ENCODE assay signal across 10 mouse cellular contexts in the genomic region with DNA sequence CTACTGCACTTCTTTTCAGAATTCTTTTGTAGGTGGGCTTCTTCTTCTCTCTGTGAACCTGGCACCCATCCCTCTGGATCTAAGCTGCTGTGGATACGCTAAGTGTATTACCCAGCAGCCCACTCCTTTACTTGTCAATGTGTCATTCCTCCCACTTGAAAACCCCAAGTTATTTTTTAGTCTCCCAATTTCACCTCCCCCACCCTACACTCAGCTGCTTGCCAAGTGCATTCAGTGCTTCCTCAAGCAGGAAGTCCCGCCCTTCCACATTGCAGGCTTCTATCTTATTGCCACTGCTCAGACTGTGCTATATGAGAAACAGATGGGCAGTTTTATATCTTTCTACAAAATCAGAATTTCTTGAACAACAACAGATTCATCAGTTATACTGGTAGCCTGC. TPM values are rescaled to one million over a fixed set of nuclear protein-coding genes. Genes with fewer than 3 reads are reported as not detected.
A peak's percentile ranks its signal among the peaks of the same experiment; 100 is the strongest.
DNase-seq lines count a peak whose midpoint lies in the region; ATAC-seq and TF ChIP-seq lines count a peak whose summit lies in the region.
"Had no signal": no experiment of that assay in that cellular context is flagged by ENCODE, and none has a peak within 500 bp of the region (broad histone marks: within the 10 kb centered on the region; RNA-seq: fewer than 3 reads in every experiment).

No protein-coding gene starts in this region.

- no peak for TF ChIP-seq CTCF in CH12.LX (conservative IDR thresholded peaks at IDR 0.05 in 1 of 2, IDR thresholded peaks at IDR 0.05 in 1 of 2; ENCODE audit: low read depth in 2 of 2, low read length in 2 of 2)

- in situ Hi-C loops in CH12.LX (cut with MboI; ENCODE audit: low pct_ligation_motif_present, low pct_unique_long_range_greater_than_20kb, low sequenced_read_pairs) = no loop called here

- 0 out of 2 replicates have a peak, but pooled peaks cover 7% of the 10 kb centered on the region for H3K27me3 ChIP-seq in forebrain, embryonic 14.5 days (replicated peaks; ENCODE audit: control insufficient read depth, insufficient read depth, low read length)
- H3K27me3 ChIP-seq in forebrain, embryonic 15.5 days = peaks cover 3% of the 10 kb centered on the region; the same call in 1 of the 2 replicates
- no peaks in the 10 kb centered on the region for H3K27me3 ChIP-seq in CH12.LX (replicated peaks)
- H3K27me3 ChIP-seq in limb, embryonic 13.5 days = peaks cover 49% of the 10 kb centered on the region
- peaks cover 98% of the 10 kb centered on the region for H3K27me3 ChIP-seq in hindbrain, embryonic 10.5 days (ENCODE audit: insufficient read depth, poor library complexity, severe bottlenecking)

- no peaks in the 10 kb centered on the region for H3K36me3 ChIP-seq in forebrain, embryonic 14.5 days (ENCODE audit: control insufficient read depth, insufficient read depth, low read length)
- H3K36me3 ChIP-seq in forebrain, embryonic 15.5 days = no peaks in the 10 kb centered on the region
- H3K36me3 ChIP-seq in CH12.LX (replicated peaks in 1 of 2; ENCODE audit: control insufficient read depth in 1 of 2, insufficient read depth in 1 of 2, low read length in 1 of 2) = no peaks in the 10 kb centered on the region
- H3K36me3 ChIP-seq in limb, embryonic 13.5 days = no peaks in the 10 kb centered on the region
- no peaks in the 10 kb centered on the region for H3K36me3 ChIP-seq in hindbrain, embryonic 10.5 days
- H3K36me3 ChIP-seq: embryonic facial prominence, embryonic 15.5 days; neural tube, embryonic 13.5 days had no signal

- H3K79me2 ChIP-seq in CH12.LX (replicated peaks; ENCODE audit: control insufficient read depth, extremely low read depth, insufficient read depth, poor library complexity, severe bottlenecking) = peaks cover 4% of the 10 kb centered on the region; the same call in 1 of the 2 replicates

- dilution Hi-C loops in CH12.LX (cut with MboI; ENCODE audit: extremely low pct_ligation_motif_present, extremely low pct_unique_long_range_greater_than_20kb, low sequenced_read_pairs) = no loop called here

- no peak overlapping the region for H3K9ac ChIP-seq in forebrain, embryonic 14.5 days (ENCODE audit: low read length)
- no peak overlapping the region for H3K9ac ChIP-seq in forebrain, embryonic 15.5 days (replicated peaks)
- no peak overlapping the region for H3K9ac ChIP-seq in CH12.LX (ENCODE audit: insufficient read depth, low read depth)
- no peak overlapping the region for H3K9ac ChIP-seq in limb, embryonic 13.5 days
- H3K9ac ChIP-seq: embryonic facial prominence, embryonic 15.5 days; neural tube, embryonic 13.5 days had no signal

- DNase-seq in forebrain, embryonic 14.5 days (ENCODE audit: low spot score) = peak; percentile 20
- DNase-seq in CH12.LX (ENCODE audit: extremely low read depth) = peak; percentile 41
- peak; percentile 39 to 45 for DNase-seq in heart, adult 9 months (ENCODE audit: low spot score in 2 of 2)
- no peak for DNase-seq in hindbrain, embryonic 10.5 days (ENCODE audit: low spot score)
- DNase-seq in thymus, postnatal 14 days = no peak
- DNase-seq in c-Kit-positive CD71-positive TER-119-positive erythroid progenitor cells, embryonic 14.5 days (ENCODE audit: low spot score) = no peak

- TF ChIP-seq RAD21 in CH12.LX (IDR thresholded peaks at IDR 0.05; ENCODE audit: low read depth, low read length) = no peak

- H3K4me1 ChIP-seq in forebrain, embryonic 14.5 days (ENCODE audit: control insufficient read depth, insufficient read depth, low read length) = no peaks in the 10 kb centered on the region
- H3K4me1 ChIP-seq in forebrain, embryonic 15.5 days = no peaks in the 10 kb centered on the region
- H3K4me1 ChIP-seq in CH12.LX (ENCODE audit: control insufficient read depth in 1 of 2, insufficient read depth in 2 of 2) = peaks cover 11 to 53% of the 10 kb centered on the region in 2 experiments
- peaks cover 11% of the 10 kb centered on the region; the same call in 1 of the 2 replicates for H3K4me1 ChIP-seq in limb, embryonic 13.5 days
- 0 out of 2 replicates have a peak, but pooled peaks cover 4% of the 10 kb centered on the region for H3K4me1 ChIP-seq in hindbrain, embryonic 10.5 days (replicated peaks)
- H3K4me1 ChIP-seq: embryonic facial prominence, embryonic 15.5 days; neural tube, embryonic 13.5 days had no signal

- no peaks in the 10 kb centered on the region for H3K9me3 ChIP-seq in forebrain, embryonic 14.5 days (replicated peaks; ENCODE audit: control insufficient read depth, low read length)
- no peaks in the 10 kb centered on the region for H3K9me3 ChIP-seq in forebrain, embryonic 15.5 days
- H3K9me3 ChIP-seq in CH12.LX (replicated peaks; ENCODE audit: low read length) = no peaks in the 10 kb centered on the region
- H3K9me3 ChIP-seq in limb, embryonic 13.5 days = no peaks in the 10 kb centered on the region
- H3K9me3 ChIP-seq in hindbrain, embryonic 10.5 days = no peaks in the 10 kb centered on the region
- H3K9me3 ChIP-seq: embryonic facial prominence, embryonic 15.5 days; neural tube, embryonic 13.5 days had no signal

- no peak for TF ChIP-seq POLR2A in CH12.LX (IDR thresholded peaks at IDR 0.05; ENCODE audit: low read depth, low read length)

- WGBS in forebrain, embryonic 14.5 days = 85% methylated on average over 2 of the region's 2 CpGs
- 64% methylated on average over 2 of the region's 2 CpGs for WGBS in forebrain, embryonic 15.5 days
- WGBS in limb, embryonic 13.5 days = 36% methylated on average over 2 of the region's 2 CpGs
- WGBS in hindbrain, embryonic 10.5 days = 79% methylated on average over 2 of the region's 2 CpGs

- H3K4me2 ChIP-seq in forebrain, embryonic 14.5 days (ENCODE audit: low read length) = no peak overlapping the region
- H3K4me2 ChIP-seq in forebrain, embryonic 15.5 days (replicated peaks) = no peak overlapping the region
- peak overlapping the region; percentile 46 for H3K4me2 ChIP-seq in CH12.LX (ENCODE audit: insufficient read depth, low read depth, poor library complexity, severe bottlenecking)
- no peak overlapping the region for H3K4me2 ChIP-seq in limb, embryonic 13.5 days (replicated peaks)
- H3K4me2 ChIP-seq: embryonic facial prominence, embryonic 15.5 days; neural tube, embryonic 13.5 days had no signal

- TF ChIP-seq EP300 in CH12.LX (IDR thresholded peaks at IDR 0.05; ENCODE audit: low read length) = no peak

- no peak overlapping the region for H3K4me3 ChIP-seq in forebrain, embryonic 14.5 days (ENCODE audit: low read depth, low read length)
- no peak overlapping the region for H3K4me3 ChIP-seq in forebrain, embryonic 15.5 days
- peak overlapping the region in 1 of 3 experiments; percentile 19 for H3K4me3 ChIP-seq in CH12.LX (replicated peaks in 1 of 3; ENCODE audit: low read depth in 2 of 3, low read length in 2 of 3, poor library complexity in 1 of 3)
- H3K4me3 ChIP-seq in limb, embryonic 13.5 days = no peak overlapping the region
- H3K4me3 ChIP-seq in hindbrain, embryonic 10.5 days = no peak overlapping the region
- H3K4me3 ChIP-seq: embryonic facial prominence, embryonic 15.5 days; neural tube, embryonic 13.5 days had no signal

- peak; percentile 34; the same call in 1 of the 2 replicates for ATAC-seq in forebrain, embryonic 14.5 days
- ATAC-seq in forebrain, embryonic 15.5 days (replicated peaks) = no peak
- ATAC-seq in limb, embryonic 13.5 days (ENCODE audit: low FRiP score, low read depth) = peak; percentile 75

- H3K27ac ChIP-seq in forebrain, embryonic 14.5 days (ENCODE audit: low read depth, low read length) = no peak overlapping the region
- no peak overlapping the region for H3K27ac ChIP-seq in forebrain, embryonic 15.5 days (replicated peaks)
- H3K27ac ChIP-seq in CH12.LX (ENCODE audit: insufficient read depth, low read depth) = no peak overlapping the region
- H3K27ac ChIP-seq in limb, embryonic 13.5 days = no peak overlapping the region; the same call in 1 of the 2 replicates
- H3K27ac ChIP-seq in hindbrain, embryonic 10.5 days = no peak overlapping the region
- H3K27ac ChIP-seq: embryonic facial prominence, embryonic 15.5 days; neural tube, embryonic 13.5 days had no signal

TF ChIP-seq in CH12.LX, 34 proteins besides CTCF, POLR2A, EP300 and RAD21:
- peak; percentile 41; the same call in 1 of the 2 replicates for TF ChIP-seq MEF2A (IDR thresholded peaks at IDR 0.05; ENCODE audit: borderline replicate concordance, low read depth, low read length)
- no peak for TF ChIP-seq MXI1 (IDR thresholded peaks at IDR 0.05; ENCODE audit: low read depth, low read length)
- TF ChIP-seq HCFC1 (IDR thresholded peaks at IDR 0.05; ENCODE audit: low read depth, low read length) = no peak
- TF ChIP-seq ELF1 (IDR thresholded peaks at IDR 0.05; ENCODE audit: low read depth, low read length) = peak; percentile 43
- no peak for TF ChIP-seq NRF1 (IDR thresholded peaks at IDR 0.05; ENCODE audit: low read depth, low read length)
- peak; percentile 57 for TF ChIP-seq ETS1 (conservative IDR thresholded peaks at IDR 0.05; ENCODE audit: low read depth, low read length)

RNA-seq across cellular contexts. Expression of gene Atg4a, which starts 22.8 kb away (rescaled TPM):
- polyA plus RNA-seq in forebrain, embryonic 14.5 days (2014; fragmentation: Nextera tagmentation; extraction: Ambion mirVana) = 14.8 and 15.0 TPM in 2 replicates
- 12.4 and 14.6 TPM in 2 replicates for polyA plus RNA-seq in forebrain, embryonic 15.5 days (2015; fragmentation: Nextera tagmentation; extraction: Ambion mirVana)
- total RNA-seq in CH12.LX (2012; rRNA removed) = 20.9 and 22.5 TPM in 2 replicates
- 55.7 and 59.9 TPM in 2 replicates for total RNA-seq in CH12.LX (2014; rRNA removed)
- polyA plus RNA-seq in CH12.LX (2012; ENCODE audit: insufficient read length, low read depth) = 15.7 and 17.1 TPM in 2 replicates
- 21.5 and 22.3 TPM in 2 replicates for polyA plus RNA-seq in limb, embryonic 13.5 days (2015; fragmentation: Nextera tagmentation; extraction: Ambion mirVana)
- 13.5 and 15.1 TPM in 2 replicates for polyA plus RNA-seq in hindbrain, embryonic 10.5 days (2016; fragmentation: Nextera tagmentation; extraction: Ambion mirVana)

RNA-seq across cellular contexts. Expression of gene Psmd10, which starts 23.0 kb away (rescaled TPM):
- 44.9 and 50.5 TPM in 2 replicates for polyA plus RNA-seq in forebrain, embryonic 14.5 days (2014; fragmentation: Nextera tagmentation; extraction: Ambion mirVana)
- polyA plus RNA-seq in forebrain, embryonic 15.5 days (2015; fragmentation: Nextera tagmentation; extraction: Ambion mirVana) = 39.9 and 44.7 TPM in 2 replicates
- 47.9 and 48.0 TPM in 2 replicates for total RNA-seq in CH12.LX (2012; rRNA removed)
- total RNA-seq in CH12.LX (2014; rRNA removed) = 64.1 and 69.2 TPM in 2 replicates
- 47.3 and 49.3 TPM in 2 replicates for polyA plus RNA-seq in CH12.LX (2012; ENCODE audit: insufficient read length, low read depth)
- 42.3 and 47.5 TPM in 2 replicates for polyA plus RNA-seq in limb, embryonic 13.5 days (2015; fragmentation: Nextera tagmentation; extraction: Ambion mirVana)
- polyA plus RNA-seq in hindbrain, embryonic 10.5 days (2016; fragmentation: Nextera tagmentation; extraction: Ambion mirVana) = 52.3 and 57.7 TPM in 2 replicates

Comparison
In these comparisons a context has a peak if more than half of its experiments do, and no peak if none do; other contexts are left out.
1. DNase-seq: peak in forebrain, embryonic 14.5 days (single experiment), CH12.LX (single experiment) and heart, adult 9 months (2 of 2); none in hindbrain, embryonic 10.5 days (single experiment), thymus, postnatal 14 days (single experiment) and c-Kit-positive CD71-positive TER-119-positive erythroid progenitor cells, embryonic 14.5 days (single experiment).